Mouse (Mus musculus): ENCODE results near the gene Gm42669.

The Gm42669 gene

GRCm38 (mm10) chr5:107521897-107522296 is 14.5 kb downstream of the Gm42669 start:
- DNase-seq: no peak

- DNase-seq: no peak
Observed at GRCm38 (mm10) chr5:107524281-107524680, 16.9 kb downstream of the Gm42669 start.

GRCm38 (mm10) chr5:107528856-107529255 is 21.4 kb downstream of the Gm42669 start:
- no peak for DNase-seq

- DNase-seq: no peak
Observed at GRCm38 (mm10) chr5:107533590-107533989, 26.2 kb downstream of the Gm42669 start.

- DNase-seq: no peak
Observed at GRCm38 (mm10) chr5:107534581-107534980, 27.2 kb downstream of the Gm42669 start, which contains the start of gene 1700028K03Rik. Gene 1700028K03Rik, plus strand, starts transcription at chr5:107534709.

GRCm38 (mm10) chr5:107541696-107542095 is 34.3 kb downstream of the Gm42669 start:
- DNase-seq: peak; percentile 66

GRCm38 (mm10) chr5:107545927-107546326 is 38.5 kb downstream of the Gm42669 start:
- DNase-seq: no peak

- DNase-seq: no peak
Observed at GRCm38 (mm10) chr5:107547955-107548354, 40.5 kb downstream of the Gm42669 start.

- no peak for DNase-seq
Observed at GRCm38 (mm10) chr5:107548444-107548843, 41.0 kb downstream of the Gm42669 start.

- DNase-seq: no peak
Observed at GRCm38 (mm10) chr5:107554336-107554735, 46.9 kb downstream of the Gm42669 start.

- no peak for DNase-seq
Observed at GRCm38 (mm10) chr5:107556969-107557368, 49.5 kb downstream of the Gm42669 start.

- no peak for DNase-seq
Observed at GRCm38 (mm10) chr5:107569148-107569547, 61.7 kb downstream of the Gm42669 start.

GRCm38 (mm10) chr5:107597301-107598077 is 90.1 kb downstream of the Gm42669 start, which contains the start of the genes Rpap2 and Glmn:
Gene Rpap2, plus strand, starts transcription at chr5:107597373.
Gene Glmn, minus strand, starts transcription at chr5:107597888.
- DNase-seq: peak; percentile 92

- DNase-seq: no peak
Observed at GRCm38 (mm10) chr5:107598380-107598779, 91.0 kb downstream of the Gm42669 start.

- DNase-seq: peak; percentile 77
Observed at GRCm38 (mm10) chr5:107611224-107611623, 103.8 kb downstream of the Gm42669 start.

- DNase-seq: no peak
Observed at GRCm38 (mm10) chr5:107617986-107618385, 110.6 kb downstream of the Gm42669 start.

- no peak for DNase-seq
Observed at GRCm38 (mm10) chr5:107621327-107621726, 113.9 kb downstream of the Gm42669 start.
